Mouse (Mus musculus) heart, postnatal 0 days (tissue): ENCODE measurements around the gene Tpte. TPM values are rescaled to one million over a fixed set of nuclear protein-coding genes. Genes with fewer than 3 reads are reported as not detected.

Experiments used
- ATAC-seq: fragments of 200-750 bp; cut with Nextera tagmentation; 2 replicates; pipeline ENCODE4 v1.8.0; 2017; ENCODE audit warnings: low read depth, moderate number of reproducible peaks, moderate library complexity; ENCODE audit not compliant: insufficient read depth
- DNase-seq: peaks from one replicate; pipeline ENCODE4 v3.0.0-alpha.2; 2016; ENCODE audit warnings: low spot score
- H3K27ac ChIP-seq: fragments of 300-500 bp; sonication (generic); 2 replicates; pipeline ENCODE4 v1.5.1; 2014; ENCODE audit warnings: low read depth, mild to moderate bottlenecking
- H3K27me3 ChIP-seq: fragments of 300-500 bp; sonication (generic); 2 replicates; pipeline ENCODE4 v1.6.1; 2014; ENCODE audit warnings: low read length, mixed read lengths; ENCODE audit not compliant: control insufficient read depth, insufficient read depth
- H3K36me3 ChIP-seq: fragments of 300-500 bp; sonication (generic); replicated peaks from 2 replicates; pipeline ENCODE4 v1.6.1; 2014; ENCODE audit warnings: low read length, mixed read lengths; ENCODE audit not compliant: control insufficient read depth, insufficient read depth
- H3K4me1 ChIP-seq: fragments of 300-500 bp; sonication (generic); 2 replicates; pipeline ENCODE4 v1.6.1; 2014; ENCODE audit warnings: antibody characterized with exemption; ENCODE audit not compliant: control insufficient read depth, insufficient read depth
- H3K4me2 ChIP-seq: fragments of 300-500 bp; sonication (generic); 2 replicates; pipeline ENCODE4 v1.6.1; 2014; ENCODE audit warnings: low read depth, mild to moderate bottlenecking, low read length, moderate library complexity
- H3K4me3 ChIP-seq: fragments of 300-500 bp; sonication (generic); 2 replicates; pipeline ENCODE4 v1.5.1; 2014; ENCODE audit warnings: low read depth, low read length
- H3K9ac ChIP-seq: fragments of 300-500 bp; sonication (generic); replicated peaks from 2 replicates; pipeline ENCODE4 v1.6.1; 2014; ENCODE audit warnings: low read depth, low read length, mixed read lengths
- H3K9me3 ChIP-seq: fragments of 300-500 bp; sonication (generic); replicated peaks from 2 replicates; pipeline ENCODE4 v1.6.1; 2016; ENCODE audit warnings: low read length; ENCODE audit not compliant: control insufficient read depth
- CTCF ChIP-seq: IDR thresholded peaks from 2 replicates; pipeline ENCODE4 v1.5.1; 2016; ENCODE audit warnings: antibody characterized with exemption, control low read depth, low read depth
- EP300 ChIP-seq: IDR thresholded peaks from 2 replicates; pipeline ENCODE4 v1.6.1; 2016; ENCODE audit warnings: antibody characterized with exemption, low read depth
- WGBS: fragments of 180-500 bp; shearing (Covaris S2); extraction: QIAGEN DNeasy Blood & Tissue Kit; methylation state at CpG from one replicate; pipeline ENCODE4 v1.1.7; 2014; 5-methylcytosine and 5-hydroxymethylcytosine counted together
- polyA plus RNA-seq: library from polyadenylated mRNA; unstranded; fragments of >200 nt; fragmentation: Nextera tagmentation; extraction: Ambion mirVana; gene quantifications from 2 replicates; pipeline ENCODE4 v1.2.1, GENCODE M21; 2015
- total RNA-seq: library from RNA; depleted of rRNA; stranded (reverse); fragments of >200 nt; gene quantifications from 2 replicates; pipeline ENCODE4 v1.2.3, GENCODE M21; 2014; ENCODE audit warnings: low replicate concordance

The Tpte gene
- total and polyA plus RNA-seq, 2 experiments from 2014 or later, result not detected

DNA sequence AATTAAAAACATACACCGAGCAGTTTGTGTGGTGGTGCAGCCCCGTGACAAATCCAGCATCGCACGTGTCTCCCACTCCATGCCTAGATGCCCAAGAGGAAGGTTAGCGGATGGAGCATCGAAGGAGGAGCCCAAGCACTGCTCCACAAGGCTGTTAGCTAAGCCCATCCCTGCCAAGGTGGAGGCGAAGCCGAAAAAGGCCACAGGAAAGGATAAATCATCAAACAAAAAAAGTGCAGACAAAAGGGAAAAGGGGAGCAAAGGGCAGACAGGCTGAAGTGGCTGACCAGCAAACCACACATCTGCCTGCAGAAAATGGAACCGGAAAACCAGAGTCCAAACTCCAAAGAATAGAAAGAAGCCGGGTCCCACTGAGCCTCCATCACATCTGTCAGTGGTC is 23.8 kb downstream of the Tpte start:
- H3K9me3 ChIP-seq, result no peaks in the 10 kb centered on the region
- ATAC-seq (no peak), DNase-seq (no peak)
- H3K27me3 ChIP-seq, result no peaks in the 10 kb centered on the region
- H3K27ac ChIP-seq, result no peak overlapping the region
- no peak overlapping the region for H3K9ac ChIP-seq
- TF ChIP-seq EP300, result no peak
- TF ChIP-seq CTCF, result no peak
- 72% methylated on average over 10 of the region's 10 CpGs for WGBS
- no peaks in the 10 kb centered on the region for H3K36me3 ChIP-seq
- peaks cover 5% of the 10 kb centered on the region; the same call in 1 of the 2 replicates for H3K4me1 ChIP-seq
- H3K4me3 ChIP-seq, result no peak overlapping the region
- H3K4me2 ChIP-seq, result no peak overlapping the region

GRCm38 (mm10) chr8:22311446-22311845 is 28.2 kb downstream of the Tpte start:
- TF ChIP-seq CTCF, result peak; percentile 15
- no peak for TF ChIP-seq EP300
- H3K9ac ChIP-seq, result no peak overlapping the region
- 66% methylated on average over 9 of the region's 9 CpGs for WGBS

GRCm38 (mm10) chr8:22335426-22335825 is 52.2 kb downstream of the Tpte start:
- no peaks in the 10 kb centered on the region for H3K9me3 ChIP-seq
- no peak overlapping the region for H3K4me3 ChIP-seq
- no peak overlapping the region for H3K4me2 ChIP-seq
- no peak for ATAC-seq
- no peak overlapping the region for H3K27ac ChIP-seq
- no peaks in the 10 kb centered on the region for H3K36me3 ChIP-seq
- H3K9ac ChIP-seq, result no peak overlapping the region
- no peaks in the 10 kb centered on the region for H3K27me3 ChIP-seq
- TF ChIP-seq CTCF, result no peak
- no peak for TF ChIP-seq EP300
- DNase-seq, result no peak
- no peaks in the 10 kb centered on the region for H3K4me1 ChIP-seq
- 81% methylated on average over 13 of the region's 13 CpGs for WGBS

More at GRCm38 (mm10) chr8:22311446-22311845, 28.2 kb downstream of the Tpte start:
- Histone ChIP-seq H3K9me3 (no peaks in the 10 kb centered on the region), H3K27me3 (no peaks in the 10 kb centered on the region), H3K4me3 (no peak overlapping the region), H3K4me2 (no peak overlapping the region), H3K4me1 (no peaks in the 10 kb centered on the region), H3K36me3 (no peaks in the 10 kb centered on the region), H3K27ac (no peak overlapping the region)
- no peak for ATAC-seq
- DNase-seq, result no peak

DNA sequence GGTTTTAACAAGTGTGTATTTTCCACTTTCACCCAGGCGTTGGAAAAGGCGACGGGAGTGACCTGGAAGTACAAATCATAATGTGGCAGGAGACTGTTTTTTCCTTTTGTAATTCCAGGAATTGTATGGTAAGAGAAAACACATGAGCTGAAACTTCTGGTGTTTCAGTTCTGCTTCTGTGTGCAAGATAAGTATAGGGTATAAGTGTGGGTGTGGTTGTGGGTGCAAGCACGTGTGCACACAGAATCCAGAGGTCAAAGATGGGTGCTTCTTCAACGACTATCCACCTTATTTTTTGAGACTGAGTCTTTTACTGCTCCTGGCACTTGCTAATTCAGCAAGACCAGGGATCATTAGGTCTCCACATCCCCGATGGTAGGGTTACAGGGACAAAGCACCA is 76.1 kb downstream of the Tpte start:
- WGBS, result 68% methylated on average over 6 of the region's 6 CpGs
- DNase-seq (no peak), ATAC-seq (no peak)
- no peaks in the 10 kb centered on the region for H3K4me1 ChIP-seq
- H3K9me3 ChIP-seq, result no peaks in the 10 kb centered on the region
- no peak for TF ChIP-seq CTCF
- H3K36me3 ChIP-seq, result no peaks in the 10 kb centered on the region
- H3K9ac ChIP-seq, result no peak overlapping the region
- H3K27ac ChIP-seq, result no peak overlapping the region
- no peaks in the 10 kb centered on the region for H3K27me3 ChIP-seq
- H3K4me2 ChIP-seq, result no peak overlapping the region
- no peak overlapping the region for H3K4me3 ChIP-seq

DNA sequence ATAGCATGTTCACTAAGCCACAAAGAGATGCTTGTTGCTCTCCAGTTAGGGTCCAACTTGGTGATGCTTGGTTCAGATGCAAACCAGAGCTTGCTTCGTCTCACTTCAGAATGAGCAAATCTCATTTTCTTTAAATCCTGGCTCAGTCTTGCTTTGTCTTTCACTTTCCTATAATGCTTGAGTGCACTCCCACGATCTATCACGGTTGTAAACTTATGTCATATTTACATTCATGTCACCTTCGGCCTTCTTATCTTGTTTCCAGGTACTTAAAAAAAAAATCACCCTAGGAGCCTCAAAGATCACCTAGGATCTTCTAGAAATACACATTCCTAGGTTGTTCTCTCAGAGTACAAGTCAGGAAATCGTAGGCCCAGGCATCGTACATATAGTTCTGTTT is 76.6 kb downstream of the Tpte start:
- no peak for ATAC-seq
- Histone ChIP-seq H3K4me3 (no peak overlapping the region), H3K27ac (no peak overlapping the region), H3K4me2 (no peak overlapping the region), H3K9ac (no peak overlapping the region), H3K36me3 (no peaks in the 10 kb centered on the region), H3K27me3 (no peaks in the 10 kb centered on the region), H3K9me3 (no peaks in the 10 kb centered on the region), H3K4me1 (no peaks in the 10 kb centered on the region)
- TF ChIP-seq CTCF (no peak), EP300 (no peak)
- no peak for DNase-seq
- 80% methylated on average over 6 of the region's 6 CpGs for WGBS

- no peak for ATAC-seq
- peaks cover 26% of the 10 kb centered on the region for H3K36me3 ChIP-seq
- 84% methylated on average over 5 of the region's 5 CpGs for WGBS
- no peak overlapping the region for H3K27ac ChIP-seq
- no peak for TF ChIP-seq EP300
- TF ChIP-seq CTCF, result no peak
- H3K9me3 ChIP-seq, result no peaks in the 10 kb centered on the region
- H3K4me2 ChIP-seq, result no peak overlapping the region
- no peaks in the 10 kb centered on the region for H3K27me3 ChIP-seq
- H3K9ac ChIP-seq, result no peak overlapping the region
- no peak for DNase-seq
- H3K4me1 ChIP-seq, result no peaks in the 10 kb centered on the region
- H3K4me3 ChIP-seq, result no peak overlapping the region
Measured at GRCm38 (mm10) chr8:22376311-22376710, 93.1 kb downstream of the Tpte start.
